Mouse (Mus musculus) E14TG2a.4 (cell line): ENCODE data around the gene Scube2.

ENCODE experiments used
- CTCF ChIP-seq: conservative IDR thresholded peaks from 2 replicates; pipeline ENCODE4 v1.5.1; 2014; ENCODE audit warnings: low read length
- NANOG ChIP-seq: IDR thresholded peaks from 2 replicates; pipeline ENCODE4 v1.6.1; 2014; ENCODE audit warnings: borderline replicate concordance, low read length, mixed read lengths
- POU5F1 ChIP-seq: IDR thresholded peaks from 2 replicates; pipeline ENCODE4 v1.6.1; 2014; ENCODE audit warnings: low read length, borderline replicate concordance

GRCm38 (mm10) chr7:109831376-109831775 lies 34.1 kb downstream of the Scube2 start:
- TF ChIP-seq CTCF (no peak), POU5F1 (no peak), NANOG (no peak)
